Mouse (Mus musculus) small intestine, adult 2 months (tissue): ENCODE measurements around the gene Entr1.

Experiments used
- CTCF ChIP-seq: fragments of 200-500 bp; IDR thresholded peaks from 2 replicates; pipeline ENCODE4 v1.5.1; 2012; ENCODE audit warnings: low read depth, mild to moderate bottlenecking, control low read depth, inconsistent platforms, low read length, moderate library complexity, mixed read lengths; ENCODE audit not compliant: insufficient replicate concordance, insufficient read length; ENCODE audit errors: extremely low read depth
- POLR2A ChIP-seq: fragments of 200-500 bp; IDR thresholded peaks from 2 replicates; pipeline ENCODE4 v1.6.1; 2012; ENCODE audit warnings: low read depth, mild to moderate bottlenecking, control low read depth, inconsistent platforms, low read length, moderate library complexity

- TF ChIP-seq CTCF (no peak), POLR2A (no peak)
Observed at GRCm38 (mm10) chr2:26401023-26401422, 11.9 kb upstream of the Entr1 start.
